Comparison of ENCODE assay signal across 22 mouse cellular contexts in the genomic region with DNA sequence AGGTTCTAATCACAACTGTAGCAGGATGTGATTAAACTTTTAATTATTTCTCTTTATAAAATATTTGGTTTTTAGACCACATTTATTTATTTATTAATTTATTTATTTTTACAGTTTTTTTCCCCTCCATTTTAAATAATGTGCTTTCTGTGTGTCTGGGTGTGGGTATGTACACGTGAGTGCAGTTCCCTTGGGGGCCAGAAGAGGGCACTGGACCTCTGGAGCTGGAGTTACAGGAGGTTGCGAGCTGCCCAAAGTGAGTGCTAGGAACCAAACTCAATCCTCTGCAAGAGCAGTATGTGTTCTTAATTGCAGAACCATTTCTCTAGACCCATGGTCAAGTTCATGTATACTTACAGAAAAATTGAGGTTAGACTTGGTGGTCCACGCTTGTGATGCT. TPM values are rescaled to one million over a fixed set of nuclear protein-coding genes. Genes with fewer than 3 reads are reported as not detected.
DNase-seq lines count a peak whose midpoint lies in the region; ATAC-seq and TF ChIP-seq lines count a peak whose summit lies in the region.
"Had no signal": no experiment of that assay in that cellular context is flagged by ENCODE, and none has a peak within 500 bp of the region (broad histone marks: within the 10 kb centered on the region; RNA-seq: fewer than 3 reads in every experiment).

No protein-coding gene starts in this region.

- no peak overlapping the region for H3K4me3 ChIP-seq in gastrocnemius, adult 2 months
- no peak overlapping the region for H3K4me3 ChIP-seq in layer of hippocampus, adult 2 months
- H3K4me3 ChIP-seq in midbrain, postnatal 0 days (ENCODE audit: low read depth, low read length) = no peak overlapping the region
- H3K4me3 ChIP-seq in midbrain, embryonic 14.5 days (replicated peaks; ENCODE audit: low read depth, low read length) = no peak overlapping the region
- H3K4me3 ChIP-seq in stomach, postnatal 0 days (ENCODE audit: low read depth, low read length) = no peak overlapping the region
- H3K4me3 ChIP-seq: embryonic facial prominence, embryonic 15.5 days; heart, embryonic 13.5 days; limb, embryonic 13.5 days; neural tube, embryonic 12.5 days had no signal

- no peak for ATAC-seq in midbrain, postnatal 0 days (ENCODE audit: low FRiP score)
- no peak for ATAC-seq in midbrain, embryonic 14.5 days (ENCODE audit: low FRiP score, low TSS enrichment)
- no peak for ATAC-seq in stomach, postnatal 0 days (ENCODE audit: low FRiP score, low TSS enrichment)

- H3K9me3 ChIP-seq in midbrain, postnatal 0 days (ENCODE audit: low read length) = no peaks in the 10 kb centered on the region
- H3K9me3 ChIP-seq in midbrain, embryonic 14.5 days (ENCODE audit: control insufficient read depth, low read length) = no peaks in the 10 kb centered on the region
- H3K9me3 ChIP-seq in stomach, postnatal 0 days (ENCODE audit: control insufficient read depth, low read length) = no peaks in the 10 kb centered on the region
- H3K9me3 ChIP-seq: embryonic facial prominence, embryonic 15.5 days; heart, embryonic 13.5 days; limb, embryonic 13.5 days; neural tube, embryonic 12.5 days had no signal

- H3K9ac ChIP-seq in midbrain, postnatal 0 days (replicated peaks; ENCODE audit: low read length, poor library complexity, severe bottlenecking) = no peak overlapping the region
- no peak overlapping the region for H3K9ac ChIP-seq in midbrain, embryonic 14.5 days (replicated peaks; ENCODE audit: low read length)
- H3K9ac ChIP-seq in stomach, postnatal 0 days (ENCODE audit: low read length) = no peak overlapping the region
- H3K9ac ChIP-seq: embryonic facial prominence, embryonic 15.5 days; heart, embryonic 13.5 days; limb, embryonic 13.5 days; neural tube, embryonic 12.5 days had no signal

- no peak for TF ChIP-seq EP300 in stomach, postnatal 0 days (optimal IDR thresholded peaks at IDR 0.05)

- no peak overlapping the region for H3K27ac ChIP-seq in gastrocnemius, adult 2 months
- no peak overlapping the region for H3K27ac ChIP-seq in layer of hippocampus, adult 2 months
- H3K27ac ChIP-seq in midbrain, postnatal 0 days (ENCODE audit: low read depth, low read length) = no peak overlapping the region
- no peak overlapping the region for H3K27ac ChIP-seq in midbrain, embryonic 14.5 days (replicated peaks; ENCODE audit: low read depth, low read length)
- H3K27ac ChIP-seq in stomach, postnatal 0 days (replicated peaks) = no peak overlapping the region
- H3K27ac ChIP-seq: embryonic facial prominence, embryonic 15.5 days; limb, embryonic 13.5 days; neural tube, embryonic 12.5 days had no signal

- no peaks in the 10 kb centered on the region for H3K36me3 ChIP-seq in midbrain, postnatal 0 days (ENCODE audit: insufficient read depth, low read length)
- no peaks in the 10 kb centered on the region for H3K36me3 ChIP-seq in midbrain, embryonic 14.5 days (ENCODE audit: control insufficient read depth, insufficient read depth, low read length)
- no peaks in the 10 kb centered on the region for H3K36me3 ChIP-seq in stomach, postnatal 0 days (ENCODE audit: control insufficient read depth, insufficient read depth, low read length)
- H3K36me3 ChIP-seq: embryonic facial prominence, embryonic 15.5 days; heart, embryonic 13.5 days; limb, embryonic 13.5 days; neural tube, embryonic 12.5 days had no signal

- WGBS in midbrain, postnatal 0 days = 95% methylated on average over 3 of the region's 3 CpGs
- 94% methylated on average over 3 of the region's 3 CpGs for WGBS in midbrain, embryonic 14.5 days
- 95% methylated on average over 3 of the region's 3 CpGs for WGBS in stomach, postnatal 0 days

- no peaks in the 10 kb centered on the region for H3K4me1 ChIP-seq in midbrain, postnatal 0 days (ENCODE audit: insufficient read depth, low read length)
- no peaks in the 10 kb centered on the region for H3K4me1 ChIP-seq in midbrain, embryonic 14.5 days (ENCODE audit: control insufficient read depth, insufficient read depth, low read length)
- H3K4me1 ChIP-seq in stomach, postnatal 0 days (replicated peaks; ENCODE audit: control insufficient read depth, insufficient read depth) = no peaks in the 10 kb centered on the region
- H3K4me1 ChIP-seq: neural tube, embryonic 12.5 days had no signal

- TF ChIP-seq CTCF in gastrocnemius, adult 2 months (IDR thresholded peaks at IDR 0.05) = peak; percentile 35; the same call in 1 of the 2 replicates
- TF ChIP-seq CTCF in layer of hippocampus, adult 2 months (conservative IDR thresholded peaks at IDR 0.05) = peak; percentile 46
- TF ChIP-seq CTCF in midbrain, postnatal 0 days (IDR thresholded peaks at IDR 0.05) = peak; percentile 19; the same call in 1 of the 2 replicates
- TF ChIP-seq CTCF in stomach, postnatal 0 days (IDR thresholded peaks at IDR 0.05; ENCODE audit: low read depth) = peak; percentile 50

- H3K27me3 ChIP-seq in midbrain, postnatal 0 days (ENCODE audit: insufficient read depth, low read length) = no peaks in the 10 kb centered on the region
- H3K27me3 ChIP-seq in midbrain, embryonic 14.5 days (ENCODE audit: control insufficient read depth, insufficient read depth, low read length) = no peaks in the 10 kb centered on the region
- no peaks in the 10 kb centered on the region for H3K27me3 ChIP-seq in stomach, postnatal 0 days (ENCODE audit: control insufficient read depth, insufficient read depth, low read length)
- H3K27me3 ChIP-seq: embryonic facial prominence, embryonic 15.5 days; heart, embryonic 13.5 days; limb, embryonic 13.5 days; neural tube, embryonic 12.5 days had no signal

- H3K4me2 ChIP-seq in midbrain, postnatal 0 days (ENCODE audit: low read depth, low read length, poor library complexity, severe bottlenecking) = no peak overlapping the region
- H3K4me2 ChIP-seq in midbrain, embryonic 14.5 days (ENCODE audit: low read length) = no peak overlapping the region
- H3K4me2 ChIP-seq in stomach, postnatal 0 days (replicated peaks; ENCODE audit: low read depth) = no peak overlapping the region
- H3K4me2 ChIP-seq: embryonic facial prominence, embryonic 15.5 days; heart, embryonic 13.5 days; limb, embryonic 13.5 days; midbrain, embryonic 11.5 days; neural tube, embryonic 12.5 days had no signal

- intact Hi-C loops in gastrocnemius, adult 2 months (cut with DNase I) = no loop called here

- no peak for DNase-seq in gastrocnemius, adult 2 months
- DNase-seq in gastrocnemius, adult 18-20 months (ENCODE audit: low spot score) = no peak
- no peak for DNase-seq in layer of hippocampus, adult 2 months (ENCODE audit: low spot score in 2 of 2)
- no peak for DNase-seq in layer of hippocampus, adult 11-12 months (ENCODE audit: low spot score)
- DNase-seq in midbrain, postnatal 0 days (ENCODE audit: low spot score) = no peak
- DNase-seq in midbrain, embryonic 14.5 days = no peak
- DNase-seq in stomach, postnatal 0 days (ENCODE audit: low spot score) = no peak
- DNase-seq in urinary bladder, postnatal 36 days (ENCODE audit: low spot score in 2 of 2) = no peak
- DNase-seq: adrenal gland, postnatal 14 days; cerebellum, adult 2 months; cerebellum, postnatal 36 days; gastrocnemius, postnatal 10 days; heart, adult 11 months; kidney, postnatal 4 days; lung, adult 2 months; thymus, adult 18-20 months; thymus, postnatal 4 days had no signal

RNA-seq across cellular contexts. Expression of gene Mdfi, which starts 9.0 kb away (rescaled TPM):
- total RNA-seq in gastrocnemius, adult 2 months (2021) = under 1 TPM; 0.31 to 0.42 TPM
- total RNA-seq in gastrocnemius, adult 18-20 months (2021) = under 1 TPM in 1 of 2 experiments, not detected in 1; 0.64 TPM
- under 1 TPM; 0.49 to 0.83 TPM for total RNA-seq in layer of hippocampus, adult 2 months (2021)
- 19.2 and 21.4 TPM in 2 replicates for total RNA-seq in midbrain, postnatal 0 days (2014; rRNA removed)
- 1.3 and 1.6 TPM in 2 replicates for polyA plus RNA-seq in midbrain, postnatal 0 days (2015; fragmentation: Nextera tagmentation; extraction: Ambion mirVana)
- 8.3 and 8.4 TPM in 2 replicates for polyA plus RNA-seq in midbrain, embryonic 14.5 days (2014; fragmentation: Nextera tagmentation; extraction: Ambion mirVana)
- 6.2 and 6.3 TPM in 2 replicates for polyA plus RNA-seq in stomach, postnatal 0 days (2015; fragmentation: Nextera tagmentation; extraction: Ambion mirVana)

Comparison
In these comparisons a context has a peak if more than half of its experiments do, and no peak if none do; other contexts are left out.
1. RNA of gene Mdfi, which starts 9.0 kb away (total RNA-seq): 19.2 to 21.4 TPM in midbrain, postnatal 0 days; 0.49 to 0.83 TPM in layer of hippocampus, adult 2 months, 0.64 TPM in gastrocnemius, adult 18-20 months and 0.31 to 0.42 TPM in gastrocnemius, adult 2 months; every median in the first group is over 10 times any median in the second.
2. Peak in every context shown above with its lines, with median percentiles within 50 percentile points of each other: CTCF ChIP-seq.